Mouse (Mus musculus) spleen, postnatal 0 days (tissue): ENCODE data around the gene Piwil1. TPM values are rescaled to one million over a fixed set of nuclear protein-coding genes. Genes with fewer than 3 reads are reported as not detected.

Experiments used
- polyA plus RNA-seq: library from polyadenylated mRNA; unstranded; fragments of >200 nt; fragmentation: Nextera tagmentation; extraction: Ambion mirVana; gene quantifications from 2 replicates; pipeline ENCODE4 v1.2.1, GENCODE M21; 2015

Gene Piwil1
- not detected in 2 replicates for polyA plus RNA-seq

GRCm38 (mm10) chr5:128702224-128702623 lies at the start of gene Piwil1:
Gene Piwil1, plus strand, starts transcription at chr5:128702524.

Other genes starting within 250 kb of the Piwil1 start
- not detected in 2 replicates for gene Fzd10, start 101.7 kb upstream of the Piwil1 start, polyA plus RNA-seq